Mouse (Mus musculus): ENCODE measurements around the gene Alkbh2.

Alkbh2 gene

DNA sequence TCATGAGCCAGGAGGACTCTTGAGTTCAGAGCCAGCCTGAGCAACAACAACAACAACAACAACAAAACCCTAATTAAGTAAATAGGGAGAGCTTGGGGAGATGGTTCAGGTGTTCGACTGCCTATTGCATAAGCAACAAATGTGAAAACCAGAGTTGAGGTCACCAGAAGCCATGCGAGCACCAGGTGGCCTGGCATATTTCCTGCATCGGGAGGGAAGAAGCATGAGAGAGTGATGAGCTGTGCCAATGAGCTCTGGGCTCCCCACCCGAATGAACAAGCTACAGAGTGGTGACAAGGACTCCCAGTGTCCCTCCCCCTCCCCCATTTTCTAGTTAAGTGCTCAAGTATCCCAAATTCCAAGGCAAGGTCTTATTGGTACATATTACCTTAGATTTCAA lies 26.1 kb downstream of the Alkbh2 start:
- DNase-seq (ENCODE audit: low read depth, low spot score), result no peak

DNA sequence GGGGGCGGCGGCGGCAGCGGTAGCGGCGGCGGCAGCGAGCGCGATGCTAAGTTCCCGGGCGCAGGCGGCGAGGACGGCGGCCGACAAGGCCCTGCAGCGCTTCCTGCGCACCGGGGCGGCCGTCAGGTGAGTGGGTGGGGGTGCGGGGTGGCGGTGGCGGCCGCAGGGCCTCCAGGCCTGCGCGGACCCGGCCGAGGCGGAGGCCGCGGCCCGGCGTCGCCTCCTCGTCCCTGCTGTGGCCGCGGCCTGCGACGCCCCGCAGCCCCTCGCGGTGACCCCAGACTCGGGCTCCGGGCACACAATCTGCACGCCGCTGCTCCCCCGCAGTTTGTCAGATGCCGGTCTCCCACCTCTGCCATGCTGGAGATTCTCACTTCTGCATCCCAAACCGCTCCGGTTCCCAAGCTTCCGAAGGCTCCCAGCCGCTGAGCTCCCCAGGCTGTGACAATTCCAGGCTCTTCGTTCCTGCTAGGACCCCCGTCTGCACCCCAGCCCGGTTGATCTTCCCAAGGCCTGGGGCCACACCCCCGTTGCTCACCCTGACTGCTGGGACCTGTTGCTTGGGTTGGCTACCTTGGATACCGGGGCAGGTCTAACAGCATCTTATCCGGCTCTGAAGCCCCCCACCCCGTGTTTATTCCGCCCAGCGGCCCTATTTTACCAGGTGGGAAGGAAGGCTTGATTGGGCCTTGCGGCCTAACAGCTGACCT lies 27.5 kb downstream of the Alkbh2 start:
- no peak for DNase-seq (ENCODE audit: low read depth, low spot score)

DNA sequence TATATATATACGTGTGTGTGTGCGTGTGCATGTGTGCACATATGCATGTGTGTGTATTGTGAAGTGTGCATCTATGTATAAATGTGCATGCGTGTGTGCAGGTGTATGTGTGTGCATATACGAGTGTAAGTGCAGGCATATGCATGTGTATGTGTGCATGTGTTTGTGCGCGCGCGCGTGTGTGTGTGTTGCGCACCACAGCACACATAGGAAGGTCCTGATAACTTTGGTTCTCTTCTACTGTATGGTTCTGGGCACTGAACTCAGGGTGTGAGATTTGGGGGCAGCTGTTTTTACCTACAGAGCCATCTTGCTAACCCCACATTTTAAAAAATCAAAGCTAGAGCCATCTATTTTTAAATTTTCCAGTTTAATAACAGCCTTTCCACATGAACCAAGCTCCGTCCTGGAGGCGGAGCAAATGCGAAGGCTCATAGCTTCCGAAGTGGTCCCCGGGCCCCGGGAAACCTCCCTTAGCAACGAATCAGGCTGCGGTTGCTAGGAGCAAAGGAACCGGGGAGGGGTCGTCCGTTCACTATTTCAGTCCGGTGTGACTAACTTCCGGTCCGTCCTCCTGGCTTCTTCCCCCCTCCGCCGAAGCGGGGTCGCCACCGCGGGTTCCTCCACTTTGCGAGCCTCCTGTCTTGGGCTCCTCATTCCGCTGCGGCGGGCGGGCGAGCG lies 28.2 kb downstream of the Alkbh2 start:
- DNase-seq (ENCODE audit: low read depth, low spot score), result peak; percentile 94

DNA sequence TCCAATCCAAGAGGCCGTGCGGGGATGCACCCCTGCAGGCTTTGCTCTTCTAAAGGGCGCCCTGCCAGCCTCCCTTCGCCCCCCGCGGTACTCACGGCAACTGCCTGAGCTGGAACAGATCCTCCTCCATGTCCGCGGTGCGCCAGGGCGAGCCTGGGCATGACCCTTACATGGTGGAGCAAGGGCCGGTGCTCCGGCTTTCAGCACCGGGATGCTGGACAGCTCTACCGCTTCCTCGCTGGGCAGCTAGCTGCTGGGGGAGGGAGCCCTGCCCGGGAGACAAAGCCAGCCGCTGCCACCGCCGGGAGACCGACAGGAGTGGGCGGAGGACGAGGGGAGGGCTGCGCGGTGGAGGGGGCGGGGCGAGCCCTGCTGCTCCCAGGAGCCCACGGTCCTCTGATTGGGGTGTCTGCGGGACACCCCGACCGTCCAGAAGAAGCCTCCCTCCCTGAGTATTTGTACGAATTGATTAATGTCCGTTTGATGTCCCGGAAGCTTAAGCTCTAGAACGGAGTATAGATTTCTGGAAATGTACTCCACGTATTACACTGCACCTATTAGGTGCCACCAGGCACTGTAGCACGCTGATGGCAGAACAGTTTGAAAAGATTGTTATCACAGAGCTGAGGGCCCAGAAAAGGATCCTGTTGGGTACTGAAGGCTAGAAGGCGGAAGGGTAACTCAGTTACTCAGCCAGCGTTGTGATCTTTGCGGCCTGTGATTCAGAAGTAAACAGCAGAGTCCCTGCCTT lies 36.8 kb downstream of the Alkbh2 start, which contains the start of gene Svop:
TSS of gene Svop (minus strand) at position 514 of the 751 bp plus-strand sequence.
- no peak for DNase-seq (ENCODE audit: low read depth, low spot score)

DNA sequence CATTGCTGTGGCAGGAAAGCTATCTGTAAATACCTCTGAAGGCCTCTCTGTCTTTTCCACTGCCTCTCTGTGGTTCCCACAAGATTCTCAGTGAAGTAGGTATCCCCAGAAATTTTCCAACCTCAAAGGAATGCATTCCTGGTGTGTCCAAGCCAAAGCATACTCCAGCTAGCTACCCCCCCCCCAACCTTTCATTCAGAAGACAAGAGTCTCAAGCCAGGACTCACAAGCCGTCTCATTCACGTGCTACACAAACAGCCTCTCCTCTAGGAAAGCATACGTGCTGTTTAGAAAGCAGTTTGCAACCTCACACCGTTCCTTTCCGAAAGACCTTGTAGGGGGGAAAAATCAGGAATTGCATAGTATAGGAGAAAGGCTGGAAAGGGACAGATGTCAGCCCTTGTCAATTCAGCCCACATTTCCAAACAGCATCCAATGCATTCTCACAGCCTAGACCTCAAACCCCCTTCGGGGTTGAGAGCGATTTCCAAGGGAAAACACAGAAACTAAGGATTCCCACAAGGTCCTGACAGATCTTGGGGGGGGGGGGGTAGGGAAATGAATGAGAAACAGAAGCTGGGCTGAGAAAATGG lies 37.5 kb downstream of the Alkbh2 start:
- DNase-seq (ENCODE audit: low read depth, low spot score), result no peak

DNA sequence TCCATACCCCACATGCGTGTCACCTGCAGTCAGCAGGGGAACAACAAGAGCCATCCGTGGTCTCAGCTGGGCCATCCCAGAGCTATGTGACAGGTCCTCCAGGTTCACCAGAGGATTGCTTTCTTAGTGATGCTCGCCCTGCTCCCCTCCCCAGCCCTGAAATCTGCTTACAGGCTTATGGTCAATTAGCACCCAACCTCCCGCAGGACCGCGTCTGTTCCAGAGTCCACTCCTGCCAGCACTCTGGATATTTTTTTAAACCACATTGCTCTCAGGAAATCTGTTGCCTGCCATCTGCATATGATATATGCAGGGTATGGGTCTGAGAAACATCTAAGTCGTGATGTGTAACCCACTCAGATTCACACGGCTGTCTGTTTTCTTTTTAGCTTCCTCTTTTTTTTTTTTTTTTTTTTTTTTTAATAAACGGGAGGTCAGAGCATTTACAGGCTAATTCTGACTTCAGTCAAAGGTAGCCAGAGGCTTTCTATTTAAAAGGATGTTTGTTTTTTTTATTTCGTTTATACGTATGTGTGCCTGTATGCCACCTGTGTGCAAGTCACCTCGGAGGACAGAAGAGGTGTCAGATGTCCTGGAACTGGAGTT lies 40.0 kb downstream of the Alkbh2 start:
- peak; percentile 30 for DNase-seq (ENCODE audit: low read depth, low spot score)

DNA sequence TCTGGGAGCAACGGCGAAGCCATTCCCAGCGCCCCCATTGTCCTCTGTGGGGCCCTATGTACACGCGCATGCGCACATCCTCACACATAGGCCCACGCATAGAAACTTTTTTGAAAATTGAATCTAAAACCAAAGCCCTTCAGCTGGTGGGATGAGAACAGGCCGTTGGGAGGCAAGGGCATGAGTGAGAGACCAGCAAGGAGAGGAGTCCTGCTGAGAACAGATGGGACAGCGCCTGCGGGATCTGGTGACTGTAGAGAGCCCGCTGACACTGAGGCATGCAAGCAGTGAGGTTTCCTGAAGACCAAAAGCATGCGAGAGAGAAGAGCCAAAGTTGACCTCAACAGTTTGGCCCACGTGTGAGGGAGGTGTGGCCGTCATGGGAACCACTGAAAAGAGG lies 42.5 kb downstream of the Alkbh2 start:
- DNase-seq (ENCODE audit: low read depth, low spot score), result no peak

DNA sequence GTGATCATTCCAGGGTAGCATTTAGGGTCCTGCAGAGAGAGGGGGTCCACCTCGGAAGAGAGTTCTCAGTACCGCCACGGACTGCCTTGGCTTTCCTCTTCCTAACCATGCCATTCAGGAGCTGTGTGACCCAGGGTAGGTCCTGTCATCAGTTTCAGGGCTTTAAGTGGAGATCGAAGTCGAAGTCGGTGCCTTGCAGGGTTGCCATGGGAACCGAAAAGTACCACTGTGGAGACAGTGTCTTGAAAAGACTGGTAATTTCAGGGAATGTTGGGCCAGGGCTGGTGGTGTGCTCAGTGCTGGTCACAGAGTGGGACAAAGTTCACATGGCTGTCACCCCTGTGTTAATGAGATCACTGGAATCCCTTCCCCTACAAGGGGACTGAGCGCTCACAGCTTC lies 51.0 kb downstream of the Alkbh2 start:
- DNase-seq (ENCODE audit: low read depth, low spot score), result no peak

All from A20 (cell line).